29 mouse cellular contexts compared by ENCODE assay signal in the genomic region with DNA sequence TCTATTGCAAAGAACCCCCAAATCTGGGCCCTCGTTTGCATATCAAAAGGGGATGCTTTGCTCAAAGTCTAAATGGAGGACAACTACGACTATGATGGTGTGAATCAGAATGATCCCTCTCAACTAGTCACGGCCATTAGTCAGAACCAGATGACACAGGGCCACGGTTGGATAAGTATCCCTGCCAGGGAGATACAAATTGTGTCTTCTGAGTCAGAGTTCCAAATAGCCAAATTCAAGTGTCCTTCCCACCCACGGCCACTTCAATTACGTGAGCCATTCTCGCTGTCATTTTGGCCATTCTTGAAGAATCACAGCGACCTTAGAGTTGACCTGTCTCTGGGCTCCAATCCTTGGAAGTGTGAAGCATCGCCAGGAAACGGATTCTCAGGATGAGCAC.
DNase-seq lines count a peak whose midpoint lies in the region; ATAC-seq and TF ChIP-seq lines count a peak whose summit lies in the region.
"Had no signal": no experiment of that assay in that cellular context is flagged by ENCODE, and none has a peak within 500 bp of the region (broad histone marks: within the 10 kb centered on the region; RNA-seq: fewer than 3 reads in every experiment).

No protein-coding gene starts in this region.

- 72% methylated on average over 10 of the region's 10 CpGs for WGBS in liver, postnatal 0 days (ENCODE audit: insufficient replicate concordance)

- H3K27ac ChIP-seq in layer of hippocampus, adult 2 months, result no peak overlapping the region
- H3K27ac ChIP-seq in liver, postnatal 0 days (ENCODE audit: low read depth), result no peak overlapping the region
- H3K27ac ChIP-seq: embryonic facial prominence, embryonic 10.5 days; embryonic facial prominence, embryonic 13.5 days; forebrain, embryonic 13.5 days; heart, embryonic 15.5 days; hindbrain, embryonic 14.5 days; hindbrain, postnatal 0 days had no signal

- ATAC-seq in Patski, result no peak
- ATAC-seq in liver, postnatal 0 days, result no peak
- ATAC-seq: CD4-positive, CD25-positive, alpha-beta regulatory T cell, adult 4 months; forebrain, embryonic 13.5 days; forebrain, embryonic 16.5 days; hindbrain, postnatal 0 days; inflammation-experienced regulatory T-cells, adult 6 months; intestine, embryonic 16.5 days had no signal

- no peak for TF ChIP-seq CTCF in Patski (IDR thresholded peaks at IDR 0.05)
- TF ChIP-seq CTCF in layer of hippocampus, adult 2 months (conservative IDR thresholded peaks at IDR 0.05), result no peak
- TF ChIP-seq CTCF in liver, postnatal 0 days (IDR thresholded peaks at IDR 0.05; ENCODE audit: low read depth), result no peak

- no peak overlapping the region for H3K9ac ChIP-seq in liver, postnatal 0 days (replicated peaks)
- H3K9ac ChIP-seq: embryonic facial prominence, embryonic 13.5 days; forebrain, embryonic 13.5 days; heart, embryonic 12.5 days; heart, embryonic 15.5 days; hindbrain, embryonic 14.5 days had no signal

- in situ Hi-C loops in Patski (cut with MboI; ENCODE audit: low pct_unique_long_range_greater_than_20kb), result no loop called here

- H3K4me2 ChIP-seq in liver, postnatal 0 days (ENCODE audit: low read depth, low read length), result no peak overlapping the region
- H3K4me2 ChIP-seq: embryonic facial prominence, embryonic 13.5 days; forebrain, embryonic 13.5 days; heart, embryonic 12.5 days; heart, embryonic 15.5 days; hindbrain, embryonic 14.5 days had no signal

- DNase-seq in Muller cell, postnatal 12 days (ENCODE audit: inconsistent ontology term), result peak; percentile 40
- DNase-seq in Patski (ENCODE audit: low read depth, low spot score), result peak; percentile 20
- peak; percentile 27 for DNase-seq in adrenal gland, postnatal 10 days
- DNase-seq in adrenal gland, postnatal 36 days, result peak; percentile 34 to 49
- DNase-seq in layer of hippocampus, adult 2 months (ENCODE audit: low spot score in 2 of 2), result no peak
- no peak for DNase-seq in liver, postnatal 0 days
- DNase-seq in layer of hippocampus, adult 9-11 months, result no peak
- no peak for DNase-seq in gastrocnemius, postnatal 25 days
- DNase-seq: cerebellum, adult 11 months; cerebellum, adult 2 months; cerebellum, adult 9-11 months; cerebellum, postnatal 36 days; embryo, embryonic 11 days; gastrocnemius, postnatal 10 days; heart, postnatal 14 days; heart, postnatal 4 days; kidney, adult 18-20 months had no signal

- no peaks in the 10 kb centered on the region for H3K27me3 ChIP-seq in Patski
- no peaks in the 10 kb centered on the region for H3K27me3 ChIP-seq in liver, postnatal 0 days (ENCODE audit: insufficient read depth, low read length)
- H3K27me3 ChIP-seq: embryonic facial prominence, embryonic 13.5 days; forebrain, embryonic 13.5 days; heart, embryonic 12.5 days; heart, embryonic 15.5 days had no signal

- POLR2A ChIA-PET in Patski (lab: Charles Lee), result no interaction called here

- H3K36me3 ChIP-seq in liver, postnatal 0 days (replicated peaks; ENCODE audit: insufficient read depth, low read length), result no peaks in the 10 kb centered on the region
- H3K36me3 ChIP-seq: heart, embryonic 15.5 days had no signal

- no peaks in the 10 kb centered on the region for H3K9me3 ChIP-seq in liver, postnatal 0 days (ENCODE audit: low read length)
- H3K9me3 ChIP-seq: embryonic facial prominence, embryonic 10.5 days; embryonic facial prominence, embryonic 13.5 days; forebrain, embryonic 13.5 days; heart, embryonic 12.5 days; heart, embryonic 15.5 days had no signal

- TF ChIP-seq EP300 in liver, postnatal 0 days (IDR thresholded peaks at IDR 0.05; ENCODE audit: low read depth), result no peak

- no peak overlapping the region for H3K4me3 ChIP-seq in layer of hippocampus, adult 2 months
- no peak overlapping the region for H3K4me3 ChIP-seq in liver, postnatal 0 days (ENCODE audit: low read depth, low read length)
- H3K4me3 ChIP-seq: embryonic facial prominence, embryonic 10.5 days; embryonic facial prominence, embryonic 13.5 days; erythroblast, embryonic 14.5 days; forebrain, embryonic 13.5 days; heart, embryonic 12.5 days; heart, embryonic 15.5 days had no signal

- CTCF ChIA-PET in Patski (lab: Charles Lee), result interaction anchor here (1.5 kb wide), 1 partner anchor 28 kb away, joined by 3 read pairs; no protein-coding TSS in a partner anchor

- H3K4me1 ChIP-seq in liver, postnatal 0 days (ENCODE audit: insufficient read depth), result no peaks in the 10 kb centered on the region
- H3K4me1 ChIP-seq: heart, embryonic 12.5 days; heart, embryonic 15.5 days had no signal

Comparison
In these comparisons a context has a peak if more than half of its experiments do, and no peak if none do; other contexts are left out.
1. DNase-seq: peak in Muller cell, postnatal 12 days (single experiment), Patski (single experiment), adrenal gland, postnatal 10 days (single experiment) and adrenal gland, postnatal 36 days (2 of 2); none in layer of hippocampus, adult 2 months (0 of 2), liver, postnatal 0 days (single experiment), layer of hippocampus, adult 9-11 months (single experiment) and gastrocnemius, postnatal 25 days (single experiment).